Mouse (Mus musculus): Measurements from ENCODE around the gene Creb3l1. TPM values are rescaled to one million over a fixed set of nuclear protein-coding genes. Genes with fewer than 3 reads are reported as not detected.

Creb3l1 gene
- polyA plus RNA-seq, 1 experiment, result 22.5 TPM

- Histone ChIP-seq H3K27ac (ENCODE audit: insufficient read depth, low read depth, low read length) (peak overlapping the region; percentile 44; the same call in 1 of the 2 replicates), H3K4me1 (ENCODE audit: control insufficient read depth, insufficient read depth, insufficient read length, low read length) (peaks cover 49% of the 10 kb centered on the region), H3K4me3 (ENCODE audit: low read depth, low read length) (no peak overlapping the region), H3K27me3 (ENCODE audit: control insufficient read depth, insufficient read depth, low read length) (no peaks in the 10 kb centered on the region), H3K36me3 (ENCODE audit: control insufficient read depth, insufficient read depth, low read length) (peaks cover 2% of the 10 kb centered on the region; the same call in 1 of the 2 replicates)
- TF ChIP-seq CTCF (IDR thresholded peaks at IDR 0.05; ENCODE audit: extremely low read depth, insufficient read length, insufficient replicate concordance, low read depth, low read length) (no peak), POLR2A (IDR thresholded peaks at IDR 0.05; ENCODE audit: low read depth, low read length) (no peak)
- WGBS, result 8% methylated on average over 5 of the region's 5 CpGs
These were observed 70.5 kb downstream of the Creb3l1 start for GRCm38 (mm10) chr2:91953825-91954224.

- Histone ChIP-seq H3K27ac (ENCODE audit: insufficient read depth, low read depth, low read length) (peak overlapping the region; percentile 50), H3K27me3 (ENCODE audit: control insufficient read depth, insufficient read depth, low read length) (no peaks in the 10 kb centered on the region), H3K4me3 (ENCODE audit: low read depth, low read length) (peak overlapping the region; percentile 47), H3K36me3 (ENCODE audit: control insufficient read depth, insufficient read depth, low read length) (peaks cover 3% of the 10 kb centered on the region; the same call in 1 of the 2 replicates), H3K4me1 (ENCODE audit: control insufficient read depth, insufficient read depth, insufficient read length, low read length) (peaks cover 47% of the 10 kb centered on the region)
- TF ChIP-seq POLR2A (IDR thresholded peaks at IDR 0.05; ENCODE audit: low read depth, low read length) (no peak), CTCF (IDR thresholded peaks at IDR 0.05; ENCODE audit: extremely low read depth, insufficient read length, insufficient replicate concordance, low read depth, low read length) (no peak)
- WGBS, result 14% methylated on average over 15 of the region's 15 CpGs
These were observed 73.8 kb downstream of the Creb3l1 start for GRCm38 (mm10) chr2:91950275-91951085.

- 21% methylated on average over 17 of the region's 17 CpGs for WGBS
- Histone ChIP-seq H3K4me3 (ENCODE audit: low read depth, low read length) (peak overlapping the region; percentile 47), H3K27ac (ENCODE audit: insufficient read depth, low read depth, low read length) (peak overlapping the region; percentile 50), H3K36me3 (ENCODE audit: control insufficient read depth, insufficient read depth, low read length) (peaks cover 8% of the 10 kb centered on the region; the same call in 1 of the 2 replicates), H3K27me3 (ENCODE audit: control insufficient read depth, insufficient read depth, low read length) (no peaks in the 10 kb centered on the region), H3K4me1 (ENCODE audit: control insufficient read depth, insufficient read depth, insufficient read length, low read length) (peaks cover 44% of the 10 kb centered on the region)
- TF ChIP-seq CTCF (IDR thresholded peaks at IDR 0.05; ENCODE audit: extremely low read depth, insufficient read length, insufficient replicate concordance, low read depth, low read length) (no peak), POLR2A (IDR thresholded peaks at IDR 0.05; ENCODE audit: low read depth, low read length) (no peak)
These were observed 74.7 kb downstream of the Creb3l1 start for GRCm38 (mm10) chr2:91949411-91950274.

GRCm38 (mm10) chr2:91948792-91949241 lies 75.5 kb downstream of the Creb3l1 start:
- WGBS, result 17% methylated on average over 3 of the region's 3 CpGs
- Histone ChIP-seq H3K4me1 (ENCODE audit: control insufficient read depth, insufficient read depth, insufficient read length, low read length) (peaks cover 40% of the 10 kb centered on the region), H3K27me3 (ENCODE audit: control insufficient read depth, insufficient read depth, low read length) (no peaks in the 10 kb centered on the region), H3K36me3 (ENCODE audit: control insufficient read depth, insufficient read depth, low read length) (0 out of 2 replicates have a peak, but pooled peaks cover 7% of the 10 kb centered on the region), H3K4me3 (ENCODE audit: low read depth, low read length) (no peak overlapping the region), H3K27ac (ENCODE audit: insufficient read depth, low read depth, low read length) (peak overlapping the region; percentile 56)
- no peak for TF ChIP-seq POLR2A (IDR thresholded peaks at IDR 0.05; ENCODE audit: low read depth, low read length)
- no peak for TF ChIP-seq CTCF (IDR thresholded peaks at IDR 0.05; ENCODE audit: extremely low read depth, insufficient read length, insufficient replicate concordance, low read depth, low read length)

- Histone ChIP-seq H3K27ac (ENCODE audit: insufficient read depth, low read depth, low read length) (peak overlapping the region; percentile 56), H3K27me3 (ENCODE audit: control insufficient read depth, insufficient read depth, low read length) (no peaks in the 10 kb centered on the region), H3K4me3 (ENCODE audit: low read depth, low read length) (peak overlapping the region; percentile 10; the same call in 1 of the 2 replicates), H3K4me1 (ENCODE audit: control insufficient read depth, insufficient read depth, insufficient read length, low read length) (peaks cover 37% of the 10 kb centered on the region), H3K36me3 (ENCODE audit: control insufficient read depth, insufficient read depth, low read length) (peaks cover 12% of the 10 kb centered on the region)
- 30% methylated on average over 6 of the region's 6 CpGs for WGBS
- TF ChIP-seq CTCF (IDR thresholded peaks at IDR 0.05; ENCODE audit: extremely low read depth, insufficient read length, insufficient replicate concordance, low read depth, low read length) (no peak), POLR2A (IDR thresholded peaks at IDR 0.05; ENCODE audit: low read depth, low read length) (no peak)
These were observed 76.2 kb downstream of the Creb3l1 start for GRCm38 (mm10) chr2:91948151-91948509.

- peaks cover 37% of the 10 kb centered on the region for H3K4me1 ChIP-seq (ENCODE audit: control insufficient read depth, insufficient read depth, insufficient read length, low read length)
- peak overlapping the region; percentile 56 for H3K27ac ChIP-seq (ENCODE audit: insufficient read depth, low read depth, low read length)
- TF ChIP-seq CTCF (IDR thresholded peaks at IDR 0.05; ENCODE audit: extremely low read depth, insufficient read length, insufficient replicate concordance, low read depth, low read length) (no peak), POLR2A (IDR thresholded peaks at IDR 0.05; ENCODE audit: low read depth, low read length) (no peak)
These were observed 76.7 kb downstream of the Creb3l1 start for GRCm38 (mm10) chr2:91947397-91948150.

More at GRCm38 (mm10) chr2:91947397-91948150, 76.7 kb downstream of the Creb3l1 start:
- Histone ChIP-seq H3K27me3 (ENCODE audit: control insufficient read depth, insufficient read depth, low read length) (no peaks in the 10 kb centered on the region), H3K36me3 (ENCODE audit: control insufficient read depth, insufficient read depth, low read length) (peaks cover 12% of the 10 kb centered on the region), H3K4me3 (ENCODE audit: low read depth, low read length) (peak overlapping the region; percentile 10; the same call in 1 of the 2 replicates)
- 32% methylated on average over 11 of the region's 11 CpGs for WGBS

All from small intestine, adult 2 months (tissue).